Mouse (Mus musculus): ENCODE results near the gene Klrd1. TPM values are rescaled to one million over a fixed set of nuclear protein-coding genes. Genes with fewer than 3 reads are reported as not detected.

The Klrd1 gene
- total RNA-seq (2023): 205 TPM

DNA sequence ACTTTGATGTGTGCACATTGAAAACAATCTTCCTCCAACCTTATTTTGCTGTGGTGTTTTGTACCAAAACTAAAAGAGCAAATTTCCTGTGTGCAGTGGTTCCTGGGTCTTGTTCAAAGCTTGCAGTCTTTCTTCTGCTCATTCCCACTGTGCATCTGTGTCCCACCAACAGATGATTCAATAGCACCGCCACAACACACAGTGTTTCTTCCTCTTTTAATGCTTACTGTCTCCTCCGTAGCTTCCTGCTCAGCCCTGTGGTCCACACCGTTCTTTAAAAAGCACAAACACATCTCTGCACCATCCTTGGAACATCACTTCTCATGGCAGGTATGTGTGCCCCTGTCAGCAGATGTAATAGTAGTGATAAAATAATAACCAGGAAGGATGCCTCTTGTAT lies at the start of gene Klrd1:
Gene Klrd1 (plus strand): TSS at position 275 of the 400 bp plus-strand sequence.

DNA sequence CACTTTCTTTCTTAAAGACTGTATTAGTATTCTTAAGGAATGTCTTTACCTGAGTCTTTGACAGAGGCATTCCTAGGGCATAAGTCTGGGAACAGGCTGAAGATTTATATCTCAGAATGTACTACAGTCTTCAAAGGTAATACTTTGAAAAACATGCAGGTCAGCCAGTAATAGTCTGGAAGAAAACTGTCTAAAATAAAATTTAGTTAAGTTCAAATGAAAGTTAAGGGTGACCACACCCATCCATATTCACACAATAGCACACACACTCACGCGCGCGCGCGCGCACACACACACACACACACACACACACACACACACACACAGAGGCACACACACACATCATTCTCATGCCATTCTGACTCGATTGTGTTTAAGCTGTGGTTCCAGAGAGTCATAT lies 14.0 kb upstream of the Klrd1 start, which contains the start of gene Klre1:
Gene Klre1 (plus strand): TSS at position 301 of the 400 bp plus-strand sequence.

DNA sequence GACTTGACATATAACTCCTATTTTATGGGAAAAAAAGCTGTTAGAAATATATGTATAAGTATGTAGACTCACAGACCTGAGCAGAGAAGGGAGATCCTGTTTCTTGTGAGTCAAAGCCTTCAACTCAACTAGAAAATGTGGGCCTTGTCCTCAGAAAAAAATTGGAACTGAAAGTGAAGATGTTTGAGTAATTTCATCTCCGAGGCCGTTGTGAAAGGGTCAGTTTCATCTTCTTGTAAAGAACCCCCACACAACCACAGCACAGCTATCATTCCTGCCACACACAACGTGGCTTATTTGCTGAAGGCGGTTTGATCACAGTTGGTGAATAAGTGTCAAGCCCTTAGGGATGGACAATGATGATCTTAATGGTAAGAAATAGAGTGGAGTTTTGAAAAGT lies 32.2 kb downstream of the Klrd1 start, which contains the start of gene Klrk1:
Gene Klrk1 (minus strand): TSS at position 130 of the 400 bp plus-strand sequence.

DNA sequence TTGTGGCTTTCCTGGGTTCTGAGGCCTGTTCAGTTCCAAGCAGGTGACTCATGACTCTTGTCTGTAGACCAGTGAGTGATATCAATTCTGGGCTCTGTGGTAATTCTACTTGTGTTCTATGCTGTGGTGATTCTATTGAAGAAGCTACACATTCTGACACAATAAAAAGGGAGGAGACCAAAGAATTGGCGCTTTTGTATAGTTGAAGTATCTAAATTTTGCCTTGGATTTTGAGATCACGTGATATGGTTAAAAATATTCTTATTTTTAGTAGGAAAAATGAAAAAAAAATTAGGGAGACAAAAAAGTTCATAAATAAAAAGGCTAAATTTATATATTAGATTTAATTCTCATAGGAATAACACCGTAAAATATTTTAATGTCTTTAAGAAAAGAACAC lies 51.7 kb downstream of the Klrd1 start, which contains the start of gene Klrc3:
Gene Klrc3 (minus strand): TSS at position 101 of the 400 bp plus-strand sequence.

Other genes with a start within 250 kb of the Klrd1 start
- 1.5 TPM for gene Clec12a, start 249.1 kb upstream of the Klrd1 start, total RNA-seq (2023)
- gene Clec12b, start 205.9 kb upstream of the Klrd1 start, total RNA-seq (2023): not detected
- gene Clec1b, start 194.5 kb upstream of the Klrd1 start, total RNA-seq (2023): not detected
- 1.8 TPM for gene Clec9a, start 182.9 kb upstream of the Klrd1 start, total RNA-seq (2023)
- gene Clec1a, start 139.8 kb upstream of the Klrd1 start, total RNA-seq (2023): not detected
- gene Olr1, start 84.6 kb upstream of the Klrd1 start, total RNA-seq (2023): not detected
- gene Tmem52b, start 79.2 kb upstream of the Klrd1 start, total RNA-seq (2023): not detected
- gene Gabarapl1, start 58.6 kb upstream of the Klrd1 start, total RNA-seq (2023): 14.5 TPM
- 0.77 TPM for gene Klre1, start 13.9 kb upstream of the Klrd1 start, total RNA-seq (2023)
- gene Klrk1, start 32.1 kb downstream of the Klrd1 start, total RNA-seq (2023): 2.4 TPM
- not detected for gene Klrc3, start 51.6 kb downstream of the Klrd1 start, total RNA-seq (2023)
- 0.15 TPM for gene Klrc2, start 68.9 kb downstream of the Klrd1 start, total RNA-seq (2023)
- 1.3 TPM for gene Klrc1, start 87.2 kb downstream of the Klrd1 start, total RNA-seq (2023)
- 1.1 TPM for gene Klri1, start 125.3 kb downstream of the Klrd1 start, total RNA-seq (2023)
- 0.49 TPM for gene Klri2, start 148.7 kb downstream of the Klrd1 start, total RNA-seq (2023)
- gene Gm156, start 192.5 kb downstream of the Klrd1 start, total RNA-seq (2023): not detected

Measured in CD8-positive naive resting alpha-beta T cell, adult 57 days (primary cell).